11 mouse cellular contexts compared by ENCODE assay signal in genomic region chr17:80193075-80193474, GRCm38 (mm10). TPM values are rescaled to one million over a fixed set of nuclear protein-coding genes. Genes with fewer than 3 reads are reported as not detected.
DNase-seq lines count a peak whose midpoint lies in the region; ATAC-seq and TF ChIP-seq lines count a peak whose summit lies in the region.
"Had no signal": no experiment of that assay in that cellular context is flagged by ENCODE, and none has a peak within 500 bp of the region (broad histone marks: within the 10 kb centered on the region; RNA-seq: fewer than 3 reads in every experiment).

No protein-coding gene starts in this region.

- TF ChIP-seq EP300 in heart, adult 2 months (IDR thresholded peaks at IDR 0.05; ENCODE audit: insufficient read depth, low read depth, low read length), result no peak
- no peak for TF ChIP-seq EP300 in lung, postnatal 0 days (IDR thresholded peaks at IDR 0.05)

- H3K9ac ChIP-seq in heart, adult 2 months (ENCODE audit: low read depth, low read length), result no peak overlapping the region
- no peak overlapping the region for H3K9ac ChIP-seq in lung, postnatal 0 days (replicated peaks; ENCODE audit: low read depth)

- H3K4me1 ChIP-seq in heart, adult 2 months (ENCODE audit: control insufficient read depth, insufficient read depth, low read length), result no peaks in the 10 kb centered on the region
- H3K4me1 ChIP-seq in lung, postnatal 0 days (ENCODE audit: insufficient read depth, low read depth, low read length), result no peaks in the 10 kb centered on the region

- H3K9me3 ChIP-seq in lung, postnatal 0 days (ENCODE audit: low read length), result no peaks in the 10 kb centered on the region

- H3K36me3 ChIP-seq in heart, adult 2 months (ENCODE audit: control insufficient read depth, insufficient read depth, low read length), result no peaks in the 10 kb centered on the region
- peaks cover 7% of the 10 kb centered on the region; the same call in 1 of the 2 replicates for H3K36me3 ChIP-seq in lung, postnatal 0 days (ENCODE audit: insufficient read depth, low read length)

- no peak overlapping the region for H3K27ac ChIP-seq in heart, adult 2 months
- no peak overlapping the region for H3K27ac ChIP-seq in lung, postnatal 0 days (ENCODE audit: low read length)

- no peaks in the 10 kb centered on the region for H3K79me2 ChIP-seq in heart, adult 2 months (replicated peaks; ENCODE audit: control insufficient read depth, insufficient read depth, low read length)

- no peak for TF ChIP-seq POLR2A in heart, adult 2 months (IDR thresholded peaks at IDR 0.05; ENCODE audit: insufficient read depth, low read depth, low read length)

- ATAC-seq in lung, postnatal 0 days, result no peak
- ATAC-seq in activated CD4-positive, CD25-positive, alpha-beta regulatory T cell, adult 4 months, result peak; percentile 57

- WGBS in heart, adult 2 months, result 59% methylated on average over 5 of the region's 5 CpGs
- WGBS in lung, postnatal 0 days, result 55% methylated on average over 5 of the region's 5 CpGs

- H3K4me3 ChIP-seq in heart, adult 2 months, result no peak overlapping the region
- no peak overlapping the region for H3K4me3 ChIP-seq in lung, postnatal 0 days (ENCODE audit: low read depth, low read length)

- no peak overlapping the region for H3K4me2 ChIP-seq in lung, postnatal 0 days (replicated peaks; ENCODE audit: low read depth, low read length)

- intact Hi-C loops in heart, adult 2 months (cut with DNase I), result no loop called here
- intact Hi-C loops in heart, postnatal 36 days (cut with DNase I), result loop anchor here (10.0 kb wide), 1 partner anchor 528 kb away; no protein-coding TSS in a partner anchor

- no peak for DNase-seq in heart, adult 2 months
- no peak for DNase-seq in heart, postnatal 36 days
- DNase-seq in lung, postnatal 0 days (ENCODE audit: low spot score), result peak; percentile 67
- DNase-seq in lung, postnatal 25 days (ENCODE audit: low spot score), result no peak
- DNase-seq in retina, postnatal 1 day, result peak; percentile 49
- no peak for DNase-seq in layer of hippocampus, postnatal 25 days (ENCODE audit: extremely low spot score in 1 of 2, low spot score in 1 of 2)
- DNase-seq in adrenal gland, adult 18-20 months (ENCODE audit: low spot score in 2 of 2), result no peak
- DNase-seq: kidney, adult 18-20 months; lung, postnatal 4 days; spleen, adult 18-20 months had no signal

- no peaks in the 10 kb centered on the region for H3K27me3 ChIP-seq in heart, adult 2 months (ENCODE audit: control insufficient read depth, insufficient read depth, low read length)
- H3K27me3 ChIP-seq in lung, postnatal 0 days (replicated peaks; ENCODE audit: insufficient read depth, low read length), result no peaks in the 10 kb centered on the region

- peak; percentile 71 for TF ChIP-seq CTCF in heart, adult 2 months (IDR thresholded peaks at IDR 0.05)
- TF ChIP-seq CTCF in lung, postnatal 0 days (IDR thresholded peaks at IDR 0.05), result peak; percentile 57

RNA-seq across cellular contexts. Expression of gene Srsf7, which starts 14.0 kb away (rescaled TPM):
- total RNA-seq in heart, adult 2 months (2021), result 10 to 100 TPM; 38.5 to 44.5 TPM
- polyA plus RNA-seq in heart, adult 2 months (2012; rRNA removed), result 27.4 and 49.5 TPM in 2 replicates
- 10 to 100 TPM; 30.6 to 44.4 TPM for total RNA-seq in heart, postnatal 36 days (2021)
- polyA plus RNA-seq in lung, postnatal 0 days (2015; fragmentation: Nextera tagmentation; extraction: Ambion mirVana), result 162 and 178 TPM in 2 replicates
- 100 to 1,000 TPM; 467 to 529 TPM for polyA plus RNA-seq in activated CD4-positive, CD25-positive, alpha-beta regulatory T cell, adult 4 months (2017; shearing (Covaris generic))
- total RNA-seq in layer of hippocampus, postnatal 25 days (2021), result 100 to 1,000 TPM; 108 to 115 TPM
- total RNA-seq in adrenal gland, adult 18-20 months (2021), result 100 to 1,000 TPM; 124 to 133 TPM

RNA-seq across cellular contexts. Expression of gene Ttc39d, which starts 14.2 kb away (rescaled TPM):
- total RNA-seq in heart, adult 2 months (2021), result under 1 TPM in 1 of 2 experiments, not detected in 1; 0.10 TPM
- polyA plus RNA-seq in heart, adult 2 months (2012; rRNA removed), result 0.18 TPM in 2 replicates
- not detected for total RNA-seq in heart, postnatal 36 days (2021)
- 0.19 and 0.21 TPM in 2 replicates for polyA plus RNA-seq in lung, postnatal 0 days (2015; fragmentation: Nextera tagmentation; extraction: Ambion mirVana)
- polyA plus RNA-seq in activated CD4-positive, CD25-positive, alpha-beta regulatory T cell, adult 4 months (2017; shearing (Covaris generic)), result not detected
- total RNA-seq in layer of hippocampus, postnatal 25 days (2021), result under 1 TPM; 0.12 to 0.42 TPM
- not detected for total RNA-seq in adrenal gland, adult 18-20 months (2021)

RNA-seq across cellular contexts. Expression of gene Gemin6, which starts 31.2 kb away (rescaled TPM):
- 1 to 10 TPM; 3.6 to 4.4 TPM for total RNA-seq in heart, adult 2 months (2021)
- 2.3 and 4.9 TPM in 2 replicates for polyA plus RNA-seq in heart, adult 2 months (2012; rRNA removed)
- 1 to 10 TPM; 4.3 to 5.5 TPM for total RNA-seq in heart, postnatal 36 days (2021)
- 11.1 and 13.2 TPM in 2 replicates for polyA plus RNA-seq in lung, postnatal 0 days (2015; fragmentation: Nextera tagmentation; extraction: Ambion mirVana)
- 10 to 100 TPM; 14.7 to 14.9 TPM for polyA plus RNA-seq in activated CD4-positive, CD25-positive, alpha-beta regulatory T cell, adult 4 months (2017; shearing (Covaris generic))
- total RNA-seq in layer of hippocampus, postnatal 25 days (2021), result 1 to 10 TPM; 4.8 to 5.9 TPM
- 1 to 10 TPM; 6.5 to 7.0 TPM for total RNA-seq in adrenal gland, adult 18-20 months (2021)

Comparison
In these comparisons a context has a peak if more than half of its experiments do, and no peak if none do; other contexts are left out.
1. DNase-seq: peak in lung, postnatal 0 days (single experiment) and retina, postnatal 1 day (single experiment); none in heart, adult 2 months (0 of 2), heart, postnatal 36 days (0 of 2), lung, postnatal 25 days (single experiment), layer of hippocampus, postnatal 25 days (0 of 2) and adrenal gland, adult 18-20 months (0 of 2).